Mouse (Mus musculus) layer of hippocampus, adult 2 months (tissue): ENCODE measurements around the gene Cdh4. TPM values are rescaled to one million over a fixed set of nuclear protein-coding genes. Genes with fewer than 3 reads are reported as not detected.
A peak's percentile ranks its signal among the peaks of the same experiment; 100 is the strongest.

Experiments used
- DNase-seq, 2 experiments: peaks; one replicate each; pipeline ENCODE4 v3.0.0; 2022; ENCODE audit warnings: low spot score in 2 of 2
- H3K27ac ChIP-seq: fragments of 200-600 bp; 2 replicates; pipeline ENCODE4 v1.8.1; 2022
- H3K4me3 ChIP-seq: fragments of 200-600 bp; 2 replicates; pipeline ENCODE4 v1.8.1; 2022; ENCODE audit warnings: mild to moderate bottlenecking
- CTCF ChIP-seq: fragments of 200-600 bp; conservative IDR thresholded peaks from 2 replicates; pipeline ENCODE4 v1.8.1; 2022; ENCODE audit warnings: antibody characterized with exemption, mild to moderate bottlenecking, moderate library complexity
- total RNA-seq, 2 experiments: library from RNA; stranded (reverse); gene quantifications; 2 replicates each; pipeline ENCODE4 v1.2.3; 2021

Gene Cdh4
- total RNA-seq, 2 experiments from 2014 or later, result 8.5 to 12.4 TPM

GRCm38 (mm10) chr2:179764460-179764859 lies 322.2 kb downstream of the Cdh4 start:
- H3K4me3 ChIP-seq, result no peak overlapping the region
- TF ChIP-seq CTCF, result no peak

GRCm38 (mm10) chr2:179766664-179767526 lies 324.7 kb downstream of the Cdh4 start:
- H3K4me3 ChIP-seq, result no peak overlapping the region
- TF ChIP-seq CTCF, result no peak
- DNase-seq, result no peak
- no peak overlapping the region for H3K27ac ChIP-seq

More at GRCm38 (mm10) chr2:179764460-179764859, 322.2 kb downstream of the Cdh4 start:
- no peak for DNase-seq
- no peak overlapping the region for H3K27ac ChIP-seq

- no peak overlapping the region for H3K4me3 ChIP-seq
- no peak overlapping the region for H3K27ac ChIP-seq
- TF ChIP-seq CTCF, result no peak
- DNase-seq, result no peak
Measured at GRCm38 (mm10) chr2:179767527-179767849, 325.3 kb downstream of the Cdh4 start.

- TF ChIP-seq CTCF, result no peak
- Histone ChIP-seq H3K27ac (no peak overlapping the region), H3K4me3 (no peak overlapping the region)
- DNase-seq, result peak in 1 of 2 experiments; percentile 27
Measured at GRCm38 (mm10) chr2:179769137-179769536, 326.9 kb downstream of the Cdh4 start.

- Histone ChIP-seq H3K27ac (no peak overlapping the region), H3K4me3 (no peak overlapping the region)
- TF ChIP-seq CTCF, result no peak
Measured at GRCm38 (mm10) chr2:179769943-179770342, 327.7 kb downstream of the Cdh4 start.

GRCm38 (mm10) chr2:179774440-179775110 lies 332.3 kb downstream of the Cdh4 start:
- Histone ChIP-seq H3K27ac (no peak overlapping the region), H3K4me3 (no peak overlapping the region)
- DNase-seq, result no peak
- no peak for TF ChIP-seq CTCF

More at GRCm38 (mm10) chr2:179769943-179770342, 327.7 kb downstream of the Cdh4 start:
- DNase-seq, result no peak

- DNase-seq, result no peak
- Histone ChIP-seq H3K27ac (no peak overlapping the region), H3K4me3 (no peak overlapping the region)
- no peak for TF ChIP-seq CTCF
Measured at GRCm38 (mm10) chr2:179775999-179776705, 333.9 kb downstream of the Cdh4 start.

GRCm38 (mm10) chr2:179779266-179779665 lies 337.0 kb downstream of the Cdh4 start:
- peak; percentile 34 to 51 for DNase-seq
- no peak for TF ChIP-seq CTCF
- no peak overlapping the region for H3K27ac ChIP-seq
- no peak overlapping the region for H3K4me3 ChIP-seq

GRCm38 (mm10) chr2:179780961-179781360 lies 338.7 kb downstream of the Cdh4 start:
- TF ChIP-seq CTCF, result no peak
- Histone ChIP-seq H3K4me3 (no peak overlapping the region), H3K27ac (no peak overlapping the region)
- no peak for DNase-seq

GRCm38 (mm10) chr2:179787256-179787655 lies 345.0 kb downstream of the Cdh4 start:
- no peak for DNase-seq
- H3K4me3 ChIP-seq, result peak overlapping the region; percentile 15; the same call in 1 of the 2 replicates
- no peak for TF ChIP-seq CTCF
- no peak overlapping the region for H3K27ac ChIP-seq

GRCm38 (mm10) chr2:179787797-179788196 lies 345.6 kb downstream of the Cdh4 start:
- no peak for DNase-seq
- Histone ChIP-seq H3K4me3 (no peak overlapping the region), H3K27ac (no peak overlapping the region)
- TF ChIP-seq CTCF, result no peak

GRCm38 (mm10) chr2:179790684-179791083 lies 348.5 kb downstream of the Cdh4 start:
- TF ChIP-seq CTCF, result no peak
- DNase-seq, result no peak
- no peak overlapping the region for H3K27ac ChIP-seq
- H3K4me3 ChIP-seq, result no peak overlapping the region
